Mouse (Mus musculus) ovary, adult 18-20 months (tissue): ENCODE data around the gene Pik3ca.

Experiments used
- DNase-seq: peaks from one replicate; pipeline ENCODE4 v3.0.0; 2022; ENCODE audit warnings: low spot score, mixed read lengths

Gene Pik3ca

GRCm38 (mm10) chr3:32441710-32442109 is 44.2 kb downstream of the Pik3ca start:
- no peak for DNase-seq

DNA sequence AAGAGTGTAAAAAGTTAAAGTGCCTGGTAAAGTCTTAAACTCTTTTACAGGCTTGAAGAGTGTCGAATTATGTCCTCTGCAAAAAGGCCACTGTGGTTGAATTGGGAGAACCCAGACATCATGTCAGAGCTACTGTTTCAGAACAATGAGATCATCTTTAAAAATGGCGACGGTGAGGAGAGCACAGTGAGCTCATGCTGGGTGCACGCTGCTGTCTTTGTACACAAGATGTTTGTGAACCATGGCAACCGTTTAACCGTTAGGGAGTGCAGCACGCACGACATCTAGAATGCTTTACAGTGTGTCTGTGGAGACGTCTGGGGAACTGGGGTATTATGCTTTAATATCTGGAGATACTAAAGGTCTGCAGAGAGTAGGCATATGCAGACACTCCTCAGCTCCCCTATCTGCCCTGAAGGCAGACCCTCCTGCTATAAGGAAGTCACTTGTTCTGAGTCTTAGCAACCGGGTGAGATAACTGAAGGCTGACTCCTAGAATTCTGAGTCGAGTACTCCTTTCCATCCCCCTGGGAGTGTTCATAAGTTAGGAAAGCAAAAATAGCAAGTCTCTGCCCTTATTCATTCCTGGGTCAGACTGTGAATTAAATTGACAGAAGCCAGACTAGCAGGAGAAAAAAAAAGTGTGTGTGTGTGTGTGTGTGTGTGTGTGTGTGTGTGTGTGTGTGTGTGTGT is 57.0 kb downstream of the Pik3ca start:
- no peak for DNase-seq

- DNase-seq, result no peak
Observed at GRCm38 (mm10) chr3:32459777-32460176, 62.3 kb downstream of the Pik3ca start.

DNA sequence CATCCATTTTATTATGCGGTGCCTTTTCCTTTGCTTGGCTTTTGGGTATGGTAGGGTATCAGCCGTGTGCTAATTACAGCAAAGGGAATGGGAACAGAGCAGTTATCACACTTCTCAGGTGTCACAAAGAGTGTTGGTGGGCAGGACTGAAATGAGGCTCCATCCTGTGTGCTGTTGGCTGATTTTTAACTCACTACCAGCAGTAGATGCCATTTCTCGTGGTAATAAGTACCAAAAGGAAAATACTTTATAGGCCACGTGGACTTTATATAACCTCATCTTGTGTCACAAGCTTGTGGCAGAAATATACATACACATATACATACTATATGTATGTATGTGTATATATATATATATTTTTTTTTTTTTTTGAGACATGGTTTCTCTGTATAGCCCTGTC is 69.8 kb downstream of the Pik3ca start:
- no peak for DNase-seq

GRCm38 (mm10) chr3:32468411-32468810 is 70.9 kb downstream of the Pik3ca start:
- DNase-seq, result no peak

DNA sequence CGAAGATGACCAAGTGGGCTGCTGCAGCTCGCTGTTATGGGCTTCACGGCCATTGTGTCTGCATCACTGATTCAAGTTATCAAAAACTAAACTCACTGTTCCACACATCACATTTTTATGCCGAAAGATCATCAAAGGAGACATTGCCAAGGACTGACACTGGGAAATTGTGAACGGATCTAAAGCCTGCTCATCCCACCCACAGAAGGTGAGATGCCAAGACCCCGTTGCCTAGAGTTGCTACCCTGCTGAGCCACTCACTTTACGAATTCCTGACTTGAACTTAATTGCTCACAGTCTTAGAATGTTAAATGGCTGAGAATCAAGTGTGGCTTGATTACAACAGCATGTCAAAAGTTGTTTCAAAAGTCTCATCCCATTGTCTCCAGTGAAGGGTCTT is 73.0 kb downstream of the Pik3ca start:
- DNase-seq, result no peak

DNA sequence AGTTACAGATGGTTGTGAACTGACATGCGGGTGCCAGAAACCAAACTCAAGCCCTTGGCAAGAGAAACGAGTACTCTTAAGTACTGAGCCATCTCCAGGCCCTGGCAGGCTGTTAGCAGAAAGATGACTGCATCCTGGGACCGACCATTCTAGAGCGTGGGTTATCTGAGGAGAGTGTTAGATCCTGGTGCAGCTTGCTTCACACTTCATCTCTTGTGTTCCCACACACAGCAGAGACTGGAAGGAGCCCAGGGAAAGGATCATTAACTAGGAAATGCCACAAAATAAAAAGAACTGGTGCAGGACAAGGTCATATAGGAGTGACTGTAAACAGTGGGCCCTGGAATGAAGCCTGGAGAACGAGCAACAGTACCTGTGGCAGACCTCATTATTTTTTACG is 73.6 kb downstream of the Pik3ca start:
- no peak for DNase-seq

- DNase-seq, result no peak
Observed at GRCm38 (mm10) chr3:32472191-32472900, 74.9 kb downstream of the Pik3ca start.

DNA sequence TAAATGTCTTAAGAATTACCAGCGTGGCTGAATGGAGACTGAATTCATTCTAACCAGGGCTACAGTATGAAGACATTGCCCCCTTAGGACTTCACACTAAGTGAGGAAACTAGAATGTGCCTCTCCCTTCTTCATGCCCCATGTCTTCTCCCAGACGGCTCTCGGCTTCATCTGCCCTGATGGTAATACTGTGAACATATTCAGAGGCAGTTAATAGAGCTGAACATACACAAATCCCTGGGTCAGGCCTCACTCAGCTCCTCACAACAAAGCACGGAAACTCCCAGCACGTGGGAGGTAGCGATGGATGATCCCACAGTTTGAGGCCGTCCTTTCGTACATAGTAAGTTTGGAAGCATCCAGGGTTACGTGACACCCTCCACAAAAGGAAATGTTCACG is 75.7 kb downstream of the Pik3ca start:
- no peak for DNase-seq

- no peak for DNase-seq
Observed at GRCm38 (mm10) chr3:32479961-32480360, 82.5 kb downstream of the Pik3ca start.

DNA sequence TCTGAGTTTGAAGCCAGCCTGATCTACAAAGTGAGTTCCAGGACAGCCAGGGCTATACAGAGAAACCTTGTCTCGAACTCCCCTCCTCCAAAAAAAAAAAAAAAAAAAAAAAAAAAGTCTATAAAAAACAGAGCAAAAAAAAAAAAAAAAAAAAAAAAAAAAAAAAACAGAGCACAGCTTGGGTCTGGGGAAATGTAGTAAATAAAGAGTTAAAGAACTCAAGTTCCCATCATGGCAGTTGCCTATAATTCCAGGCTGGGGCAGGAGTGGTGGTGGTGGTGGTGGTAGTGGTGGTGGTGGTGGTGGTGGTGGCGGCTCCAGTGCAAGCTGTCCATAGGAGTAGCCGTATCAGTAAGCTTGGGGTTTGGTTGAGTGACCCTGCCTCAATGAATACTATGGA is 85.6 kb downstream of the Pik3ca start:
- DNase-seq, result no peak

GRCm38 (mm10) chr3:32486543-32486942 is 89.1 kb downstream of the Pik3ca start:
- no peak for DNase-seq

DNA sequence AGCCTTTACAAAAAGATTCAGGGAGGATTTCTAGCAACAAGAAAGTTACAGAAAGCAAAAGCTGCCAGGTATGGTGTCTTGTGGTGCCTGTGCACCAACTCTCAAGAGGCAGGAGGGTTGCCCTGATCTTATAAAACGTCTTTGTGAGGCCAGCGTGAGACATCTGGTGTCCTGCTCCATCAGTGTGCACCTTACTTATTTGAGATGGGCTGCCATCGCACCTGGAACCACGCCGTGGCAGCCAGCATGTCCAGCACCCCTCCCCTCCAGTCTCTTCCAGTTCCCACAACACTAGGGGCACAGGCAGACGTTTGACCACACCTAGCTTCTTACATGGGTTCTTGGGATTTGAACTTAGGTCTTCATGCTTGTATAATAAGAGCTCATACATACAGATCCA is 90.7 kb downstream of the Pik3ca start:
- DNase-seq, result no peak

DNA sequence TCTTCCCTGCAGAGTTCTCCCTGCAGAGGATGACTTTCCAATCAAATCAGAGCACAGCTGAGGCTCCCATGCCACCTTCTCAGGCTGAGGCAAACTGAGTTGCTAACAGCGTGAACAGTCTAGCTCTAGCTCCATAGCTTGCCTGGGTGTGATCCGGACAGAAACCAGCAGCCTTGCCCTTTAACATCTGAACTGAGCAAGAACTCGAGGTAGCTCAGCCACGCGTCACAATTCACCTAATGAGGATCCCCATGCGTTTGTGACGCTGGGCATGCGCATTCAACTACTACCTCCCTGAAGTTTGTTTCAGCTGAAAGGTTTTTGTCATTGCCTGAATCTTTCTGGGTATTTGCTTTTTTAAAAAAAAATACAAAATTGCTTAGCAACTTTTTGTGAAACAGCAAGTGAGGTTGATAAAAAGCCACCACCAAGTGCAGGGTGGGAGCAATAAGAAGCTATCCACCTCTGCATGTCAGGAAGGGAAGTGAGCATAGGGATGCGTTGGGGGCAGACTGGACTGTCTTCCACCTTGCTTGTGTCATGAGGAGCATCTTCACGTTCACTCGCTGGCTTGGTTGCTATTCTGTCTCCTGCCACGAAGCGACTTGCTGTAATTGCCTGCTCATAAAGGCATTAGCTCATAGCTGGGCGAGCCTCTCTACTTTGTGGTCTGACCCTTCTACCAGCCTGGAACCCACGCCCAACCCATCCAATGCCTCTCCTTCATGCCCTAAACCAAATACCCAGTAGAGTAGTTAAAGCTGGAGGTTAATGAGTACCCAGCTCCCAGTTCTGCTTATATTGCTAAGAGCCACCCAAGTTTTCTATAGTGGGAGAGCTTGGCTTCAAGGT is 92.8 kb downstream of the Pik3ca start:
- no peak for DNase-seq

- DNase-seq, result no peak
Observed at GRCm38 (mm10) chr3:32490928-32491315, 93.5 kb downstream of the Pik3ca start.

- no peak for DNase-seq
Observed at GRCm38 (mm10) chr3:32492097-32493090, 94.9 kb downstream of the Pik3ca start, which contains the start of gene Kcnmb3. Kcnmb3 (minus strand) TSS chr3:32492231.

DNA sequence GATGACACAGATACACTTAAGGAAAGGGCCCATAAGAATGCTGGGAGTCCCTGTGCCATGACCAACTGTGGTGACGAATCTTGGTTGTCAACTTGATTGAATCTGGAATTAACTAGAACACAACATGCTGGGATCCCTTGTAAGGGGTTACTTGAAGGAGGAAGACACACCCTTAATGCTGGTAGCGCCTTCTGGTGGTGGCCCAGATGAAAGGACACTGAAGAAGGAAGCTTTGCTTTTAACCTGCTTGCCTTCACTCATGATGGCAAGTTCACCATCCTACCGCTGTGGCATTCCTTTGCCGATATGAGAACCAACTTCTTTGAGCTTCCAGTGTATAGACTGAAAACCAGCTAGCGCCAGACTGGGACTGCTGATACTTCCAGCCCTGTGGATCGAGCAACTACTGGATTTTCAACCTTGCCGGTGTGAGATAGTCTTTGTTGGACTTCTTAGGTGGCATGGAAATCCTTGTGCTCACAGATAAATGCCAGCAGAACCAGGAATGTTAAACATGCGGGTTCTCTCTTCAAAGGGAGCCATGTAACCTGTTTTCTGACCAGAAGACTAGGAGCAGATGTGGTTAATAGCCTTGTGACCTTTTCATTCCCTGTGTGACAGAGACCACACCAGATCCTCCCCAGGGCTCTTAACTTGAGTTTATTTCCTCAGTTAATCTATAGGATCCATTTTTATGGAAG is 97.1 kb downstream of the Pik3ca start:
- no peak for DNase-seq

- no peak for DNase-seq
Observed at GRCm38 (mm10) chr3:32495088-32495770, 97.8 kb downstream of the Pik3ca start.

- DNase-seq, result no peak
Observed at GRCm38 (mm10) chr3:32495856-32496710, 98.6 kb downstream of the Pik3ca start.
